Mouse (Mus musculus) adrenal gland, postnatal 36 days (tissue): ENCODE measurements around the gene Sh3d19. TPM values are rescaled to one million over a fixed set of nuclear protein-coding genes. Genes with fewer than 3 reads are reported as not detected.
"Not testable (repeated sequence)": the region's sequence is repeated elsewhere in the genome, so short reads cannot be mapped to it uniquely, and the experiment has no call there.

ENCODE experiments used
- DNase-seq, 2 experiments: peaks; one replicate each; pipeline ENCODE4 v3.0.0; 2021; ENCODE audit warnings: mixed read lengths in 1 of 2
- total RNA-seq, 2 experiments: library from RNA; stranded (reverse); gene quantifications; 2 replicates each; pipeline ENCODE4 v1.2.3; 2021

Gene Sh3d19
- total RNA-seq, 2 experiments from 2014 or later, result 21.0 to 26.4 TPM

- no peak for DNase-seq
Measured at GRCm38 (mm10) chr3:85980036-85980435, 9.1 kb downstream of the Sh3d19 start.

DNA sequence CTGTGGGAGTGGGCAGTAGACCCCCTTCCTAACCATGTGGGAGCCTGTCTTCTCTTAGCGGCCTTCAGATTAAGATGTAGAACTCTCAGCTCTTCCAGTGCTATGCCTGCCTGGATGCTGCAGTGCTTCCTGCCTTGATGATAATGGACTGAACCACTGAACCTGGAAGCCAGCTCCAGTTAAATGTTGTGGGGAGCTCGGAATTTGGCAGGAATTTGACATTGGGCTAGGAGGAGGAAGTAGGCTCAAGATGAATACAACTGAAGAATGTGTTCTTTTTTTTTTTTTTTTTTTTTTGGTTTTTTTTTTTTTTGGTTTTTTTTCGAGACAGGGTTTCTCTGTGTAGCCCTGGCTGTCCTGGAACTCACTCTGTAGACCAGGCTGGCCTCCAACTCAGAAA, 10.9 kb downstream of the Sh3d19 start:
- DNase-seq, result not testable (repeated sequence)

- DNase-seq, result no peak
Measured at GRCm38 (mm10) chr3:85984537-85984936, 13.6 kb downstream of the Sh3d19 start.

DNA sequence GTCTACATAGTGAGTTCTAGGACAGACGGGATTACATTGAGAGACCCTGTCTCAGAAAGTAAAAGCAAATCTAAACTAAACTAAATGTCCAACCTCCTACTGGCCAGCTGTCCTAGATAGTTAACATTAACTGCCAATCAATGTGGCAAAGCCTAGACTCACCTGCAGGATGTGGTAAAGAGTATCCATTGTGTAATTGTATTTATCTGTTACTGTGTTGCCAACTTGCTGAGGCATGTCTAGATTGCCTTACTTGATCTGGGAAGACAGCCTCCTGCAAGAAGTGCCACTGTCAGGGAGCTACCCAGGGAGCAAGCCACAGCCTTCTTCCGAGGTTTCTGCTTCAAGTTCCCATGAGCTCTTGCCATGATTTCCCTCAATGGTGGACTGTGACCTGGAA, 16.3 kb downstream of the Sh3d19 start:
- DNase-seq, result no peak

DNA sequence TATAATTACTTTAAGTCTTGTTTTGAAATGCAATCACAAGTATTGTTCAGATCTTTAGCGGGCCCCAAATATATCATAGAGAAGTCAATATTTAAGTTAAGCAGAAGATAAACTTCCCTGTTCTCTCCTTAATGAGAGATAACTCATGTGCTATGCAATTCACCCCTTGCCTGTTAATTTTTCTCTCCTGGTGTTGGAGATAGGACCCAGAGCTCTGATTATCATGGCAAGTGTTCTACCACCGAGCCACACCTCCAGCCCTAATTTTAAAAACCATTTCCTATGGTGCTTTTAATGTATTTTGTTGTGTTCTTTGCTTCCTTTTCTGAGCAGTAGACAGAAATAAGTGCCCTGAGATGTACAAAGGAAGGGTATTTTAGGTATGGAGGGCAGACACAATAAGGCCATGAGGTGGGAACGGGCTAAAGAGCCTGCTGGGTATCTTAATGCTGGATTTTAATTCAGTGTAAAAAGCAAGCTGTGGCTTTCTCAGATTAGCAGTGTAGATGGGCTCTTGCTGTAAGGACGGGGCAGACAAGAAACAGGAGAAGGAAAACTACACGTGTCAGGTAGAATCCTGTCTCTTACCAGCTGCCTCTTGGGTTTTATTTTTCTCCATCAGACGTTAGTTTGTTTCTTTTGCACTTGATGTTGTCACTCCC, 20.4 kb downstream of the Sh3d19 start:
- DNase-seq, result no peak

DNA sequence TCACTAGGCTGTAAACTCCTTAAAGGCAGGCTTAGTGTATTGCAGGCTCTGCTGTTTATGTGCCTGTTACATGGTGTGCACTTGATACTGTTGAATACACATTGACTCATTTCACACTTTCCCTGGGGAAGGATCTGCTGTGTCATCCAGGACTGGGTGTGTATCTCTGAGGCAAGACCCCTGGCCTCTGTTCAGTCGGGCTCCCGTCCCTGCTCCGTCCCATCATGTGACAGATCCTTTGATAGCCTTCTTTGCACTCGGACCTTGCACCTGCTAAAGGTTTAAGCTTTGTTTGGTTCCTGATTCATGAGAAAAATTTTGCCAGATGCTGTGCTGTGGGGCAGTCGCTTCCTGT, 20.9 kb downstream of the Sh3d19 start:
- DNase-seq, result no peak

DNA sequence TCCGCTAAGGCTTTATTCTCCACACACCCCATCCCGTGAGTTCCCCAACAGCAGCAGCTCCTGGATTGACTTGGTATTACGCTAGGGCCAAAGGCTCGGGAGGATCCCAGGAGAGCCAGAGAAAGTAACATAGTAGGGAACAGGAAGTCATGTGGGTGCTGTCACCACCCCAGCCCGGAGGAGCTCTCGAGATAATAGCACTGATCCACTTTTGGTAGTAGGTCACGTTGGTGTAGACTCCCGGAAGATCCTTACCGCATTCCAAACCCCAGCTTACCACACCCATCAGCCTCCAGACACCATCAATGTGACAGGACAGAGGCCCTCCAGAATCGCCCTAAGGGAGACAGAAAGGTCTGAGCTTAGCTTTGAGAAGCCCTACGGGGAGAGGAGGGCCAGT, 22.8 kb downstream of the Sh3d19 start:
- DNase-seq, result peak; percentile 3 to 25

DNA sequence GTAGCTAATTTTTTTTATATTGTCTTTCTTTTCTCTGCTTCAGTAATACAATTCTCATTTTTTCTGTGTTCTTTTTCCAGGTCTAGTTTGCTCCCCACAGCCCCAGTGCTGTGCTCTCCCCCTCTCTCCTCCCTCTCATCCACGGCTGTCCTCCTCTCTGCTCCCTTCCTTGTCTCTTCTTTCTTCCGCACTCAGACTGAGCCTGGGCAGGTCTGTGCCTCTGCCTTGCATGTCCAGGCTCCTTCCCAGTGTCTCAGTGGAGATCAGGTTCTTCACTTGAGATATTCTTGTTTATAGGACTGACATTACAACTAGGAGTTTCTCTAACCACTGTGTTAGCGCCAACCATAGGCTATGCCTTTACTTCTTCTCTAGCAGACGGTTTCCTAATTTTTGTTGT, 23.7 kb downstream of the Sh3d19 start:
- no peak for DNase-seq

GRCm38 (mm10) chr3:86001271-86001670, 30.4 kb downstream of the Sh3d19 start:
- DNase-seq, result no peak

DNA sequence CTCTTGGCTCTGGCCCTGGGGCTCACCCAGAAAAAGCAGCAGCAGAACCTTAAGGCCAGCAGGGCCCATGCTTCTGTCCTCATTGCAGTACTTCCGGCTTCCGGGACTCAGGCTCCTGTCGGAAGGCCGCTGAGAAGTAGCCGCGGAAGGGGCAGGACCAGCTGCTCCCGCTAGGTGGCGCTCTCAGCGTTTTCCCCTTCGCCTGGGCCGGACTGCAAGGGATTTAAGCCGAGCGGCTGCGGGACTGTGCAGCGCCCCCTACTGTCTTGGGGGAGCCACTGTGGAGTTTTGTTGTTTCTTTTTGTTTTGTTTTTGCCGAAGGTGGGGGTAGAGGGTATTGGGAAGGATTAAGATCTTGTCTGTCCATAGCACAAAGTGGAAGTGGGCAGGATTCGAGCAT, 31.5 kb downstream of the Sh3d19 start, which contains the start of gene Prss48:
Gene Prss48 (minus strand): TSS at position 69 of the 400 bp plus-strand sequence.
- no peak for DNase-seq

GRCm38 (mm10) chr3:86002940-86003339, 32.0 kb downstream of the Sh3d19 start:
- DNase-seq, result no peak

DNA sequence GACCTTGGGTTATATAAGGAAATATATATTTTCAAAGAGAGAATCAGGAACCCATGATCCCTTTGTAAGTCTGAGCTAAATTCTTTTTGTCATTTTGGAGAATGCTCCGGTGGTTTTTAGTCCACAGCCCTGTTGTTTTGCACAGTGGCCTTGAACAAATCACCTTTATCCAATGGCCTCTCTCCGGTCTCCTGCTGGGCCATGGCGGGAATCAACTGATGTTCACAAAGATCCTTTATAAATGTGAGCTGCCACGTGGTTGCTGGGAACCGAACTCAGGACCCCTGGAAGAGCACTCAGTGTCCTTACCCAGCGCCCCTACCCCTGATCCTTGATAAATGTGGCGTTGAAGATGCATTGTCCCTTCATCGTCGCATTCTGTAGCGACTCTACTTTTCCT, 33.8 kb downstream of the Sh3d19 start:
- no peak for DNase-seq

DNA sequence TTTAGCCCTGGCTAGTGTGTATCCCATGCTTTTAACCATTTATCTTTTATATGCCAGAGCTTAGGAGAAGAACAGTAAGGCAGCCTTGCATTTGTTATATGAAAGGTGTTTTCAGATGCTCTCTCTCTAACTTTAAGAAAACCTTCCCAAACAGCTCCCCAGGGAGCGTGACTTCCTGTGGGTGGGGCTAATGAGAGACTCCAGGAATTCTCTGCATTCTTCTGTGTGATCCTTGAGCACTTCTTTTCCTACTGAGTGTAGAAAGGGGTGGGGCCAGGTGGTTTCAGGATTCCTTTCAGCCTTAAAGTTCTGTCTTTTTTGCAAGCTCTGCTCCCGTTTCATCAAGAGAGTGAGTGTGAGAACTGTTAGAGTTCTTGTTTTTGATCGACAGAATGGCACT, 39.7 kb downstream of the Sh3d19 start:
- no peak for DNase-seq

- DNase-seq, result no peak
Measured at GRCm38 (mm10) chr3:86011373-86011772, 40.5 kb downstream of the Sh3d19 start.

DNA sequence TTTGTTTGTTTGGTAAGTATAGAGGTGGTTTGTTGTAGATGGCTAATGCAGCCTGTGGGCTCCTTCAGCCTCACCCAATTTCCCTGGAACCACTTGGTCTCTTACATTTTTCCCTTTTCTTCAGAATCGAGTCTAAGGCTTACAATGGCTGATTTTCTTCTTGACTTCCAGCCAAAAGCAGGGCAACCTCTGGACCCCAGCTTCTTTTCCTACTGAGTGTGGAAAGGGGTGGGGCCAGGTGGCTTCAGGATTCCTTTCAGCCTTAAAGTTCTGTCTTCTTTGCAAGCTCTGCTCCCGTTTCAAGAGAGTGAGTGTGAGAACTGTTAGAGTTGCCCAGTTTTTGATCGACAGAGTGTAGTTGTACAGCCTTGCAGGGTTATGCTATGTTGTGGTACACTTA, 40.9 kb downstream of the Sh3d19 start:
- no peak for DNase-seq

- DNase-seq, result no peak
Measured at GRCm38 (mm10) chr3:86013837-86014236, 42.9 kb downstream of the Sh3d19 start.

DNA sequence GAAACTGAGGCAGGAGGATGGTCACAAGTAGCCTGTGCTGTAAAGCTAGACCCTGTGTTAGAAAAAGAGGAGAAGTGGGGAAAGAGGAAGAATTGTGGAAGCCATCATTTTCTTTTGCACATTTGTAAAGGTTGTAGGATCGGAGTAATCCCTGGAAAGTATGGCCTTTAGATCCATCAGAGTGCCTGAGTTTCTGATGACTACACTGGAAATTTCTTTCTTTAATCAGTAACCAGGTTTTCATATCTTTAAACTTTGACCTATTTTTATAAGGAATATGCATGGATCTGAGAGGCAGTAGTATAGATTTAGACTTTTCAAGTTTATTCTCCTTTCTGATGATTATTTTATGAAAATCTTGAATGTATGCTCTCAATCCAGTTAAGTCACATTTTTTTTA, 46.1 kb downstream of the Sh3d19 start:
- no peak for DNase-seq

DNA sequence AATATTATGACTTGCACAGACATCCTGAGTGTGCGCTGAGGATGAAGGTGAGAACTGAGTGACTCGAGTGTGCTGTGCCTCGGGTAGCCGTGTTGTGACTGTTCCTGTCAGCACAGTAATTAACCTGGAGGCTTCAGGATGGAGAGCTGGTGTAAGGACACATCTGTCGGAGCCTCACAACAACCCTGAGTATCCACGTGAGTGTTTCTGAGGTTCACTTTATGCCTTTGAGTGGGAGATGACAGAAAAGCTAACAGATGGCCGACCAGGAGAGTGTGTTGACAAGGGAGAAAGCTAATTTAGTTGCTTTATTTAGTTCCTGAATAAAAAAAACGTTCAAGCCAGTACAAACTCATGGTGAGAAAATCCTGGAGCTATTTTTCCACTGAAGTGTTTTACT, 46.6 kb downstream of the Sh3d19 start:
- no peak for DNase-seq

DNA sequence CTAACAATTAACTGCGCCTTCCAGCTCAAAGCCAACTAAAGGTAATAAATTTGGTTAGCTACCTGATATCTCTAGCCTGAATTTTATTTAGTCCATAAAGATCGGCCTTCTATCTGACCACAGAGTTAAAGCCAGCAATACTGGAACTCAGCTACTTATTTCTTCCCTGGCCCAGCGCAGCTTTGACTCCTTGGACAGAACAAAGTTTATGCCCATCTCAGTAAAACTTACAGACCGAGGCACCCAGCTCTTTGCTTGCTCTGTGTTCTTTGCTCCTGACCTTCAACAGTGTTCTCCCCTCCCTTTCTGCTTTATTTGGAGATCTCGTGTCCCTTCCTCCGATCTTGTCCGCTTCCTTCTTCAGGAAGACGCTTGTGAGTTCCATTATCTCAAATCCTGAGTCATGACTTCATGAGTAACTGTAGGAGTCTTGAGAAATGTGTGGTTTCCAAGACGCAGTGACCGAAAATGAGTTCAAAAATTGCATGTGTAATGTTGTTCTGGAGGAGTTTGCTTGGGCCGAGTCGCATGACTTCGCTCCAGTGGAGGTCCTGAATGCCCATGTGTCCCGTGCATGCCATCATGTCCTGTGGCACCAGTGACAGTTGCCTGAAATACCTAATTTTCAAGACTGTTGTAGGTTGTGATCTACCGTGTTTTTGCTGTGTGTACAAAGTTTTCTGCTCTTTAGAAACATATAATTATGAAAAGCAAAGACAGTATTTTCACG, 50.2 kb downstream of the Sh3d19 start:
- no peak for DNase-seq

- DNase-seq, result no peak
Measured at GRCm38 (mm10) chr3:86021651-86022050, 50.7 kb downstream of the Sh3d19 start.

- no peak for DNase-seq
Measured at GRCm38 (mm10) chr3:86024065-86024795, 53.3 kb downstream of the Sh3d19 start.

- DNase-seq, result no peak
Measured at GRCm38 (mm10) chr3:86025341-86026137, 54.6 kb downstream of the Sh3d19 start.
